Mouse (Mus musculus) spleen, adult 2 months (tissue): ENCODE data around the gene Mrpl48.

Experiments used
- CTCF ChIP-seq: fragments of 200-500 bp; IDR thresholded peaks from 2 replicates; pipeline ENCODE4 v1.5.1; 2011; ENCODE audit warnings: mild to moderate bottlenecking, inconsistent platforms; ENCODE audit not compliant: insufficient read depth, insufficient read length, insufficient replicate concordance; ENCODE audit errors: extremely low read depth
- POLR2A ChIP-seq: fragments of 200-500 bp; IDR thresholded peaks from 2 replicates; pipeline ENCODE4 v1.6.1; 2011; ENCODE audit warnings: low read depth, low read length, inconsistent platforms

DNA sequence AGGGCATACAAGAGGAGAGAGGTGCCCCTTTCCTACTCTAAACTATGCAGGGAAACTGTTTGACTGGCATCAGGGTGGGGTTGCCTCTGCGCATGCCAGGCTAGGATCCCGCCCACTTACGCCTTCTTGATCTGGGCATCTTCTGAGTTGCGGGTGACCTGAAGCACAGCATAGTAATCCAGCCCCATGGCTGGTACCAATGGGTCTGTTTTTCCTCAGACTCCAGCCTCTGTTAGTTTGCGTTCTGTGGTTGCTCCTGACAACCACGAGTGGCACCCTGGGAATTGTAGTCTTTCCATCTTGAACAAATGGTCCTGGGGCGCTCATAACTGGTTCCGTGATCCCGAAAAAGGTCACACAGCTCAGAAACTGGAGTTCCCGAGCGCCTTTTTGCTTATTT, 93.5 kb downstream of the Mrpl48 start, which contains the start of gene Dnajb13:
- TF ChIP-seq POLR2A (no peak), CTCF (no peak)
